Mouse (Mus musculus): Measurements from ENCODE around the gene Rasd2.

GRCm38 (mm10) chr8:75233915-75234554, 20.3 kb downstream of the Rasd2 start:
- TF ChIP-seq EP300 (IDR thresholded peaks at IDR 0.05; ENCODE audit: insufficient read depth, low read depth, low read length) = no peak
- TF ChIP-seq POLR2A (IDR thresholded peaks at IDR 0.05; ENCODE audit: insufficient read depth, low read depth, low read length) = no peak
- TF ChIP-seq CTCF (IDR thresholded peaks at IDR 0.05) = peak; percentile 79
